31 mouse cellular contexts compared by ENCODE assay signal in the genomic region with DNA sequence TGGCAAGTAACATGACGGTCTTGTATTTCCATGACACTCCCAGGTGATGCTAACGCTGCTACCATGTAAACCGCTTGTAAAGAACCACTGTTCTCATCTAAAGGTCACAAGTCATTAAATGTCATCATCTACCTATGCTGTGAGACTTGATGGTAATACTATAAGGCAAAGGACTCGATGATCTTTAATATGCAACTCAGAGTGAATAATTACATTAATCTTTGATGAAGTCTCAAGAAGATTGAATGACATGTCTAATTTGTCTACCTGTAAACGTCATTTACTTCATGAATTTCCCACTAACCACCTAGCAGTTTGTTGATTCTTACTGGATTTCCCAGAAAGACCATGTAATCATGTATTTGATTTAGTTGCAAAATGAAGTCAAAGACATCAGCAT.
"Had no signal": no experiment of that assay in that cellular context is flagged by ENCODE, and none has a peak within 500 bp of the region (broad histone marks: within the 10 kb centered on the region; RNA-seq: fewer than 3 reads in every experiment).

No protein-coding gene starts in this region.

- H3K9ac ChIP-seq: limb, embryonic 12.5 days; limb, embryonic 13.5 days; limb, embryonic 15.5 days; liver, embryonic 12.5 days; liver, embryonic 13.5 days; liver, embryonic 14.5 days; liver, embryonic 15.5 days; liver, postnatal 0 days; lung, embryonic 14.5 days; lung, embryonic 15.5 days; midbrain, embryonic 12.5 days; midbrain, embryonic 13.5 days; midbrain, embryonic 15.5 days; neural tube, embryonic 12.5 days; neural tube, embryonic 13.5 days had no signal

- H3K36me3 ChIP-seq: limb, embryonic 10.5 days; limb, embryonic 12.5 days; limb, embryonic 13.5 days; limb, embryonic 15.5 days; liver, embryonic 12.5 days; liver, embryonic 13.5 days; liver, embryonic 15.5 days; lung, embryonic 15.5 days; midbrain, embryonic 10.5 days; midbrain, embryonic 12.5 days; midbrain, embryonic 13.5 days; midbrain, embryonic 15.5 days; neural tube, embryonic 12.5 days; neural tube, embryonic 13.5 days had no signal

- H3K4me3 ChIP-seq: limb, embryonic 10.5 days; limb, embryonic 12.5 days; limb, embryonic 13.5 days; limb, embryonic 15.5 days; liver, embryonic 12.5 days; liver, embryonic 13.5 days; liver, embryonic 15.5 days; lung, embryonic 15.5 days; megakaryocyte, embryonic 14.5 days; midbrain, embryonic 10.5 days; midbrain, embryonic 12.5 days; midbrain, embryonic 13.5 days; midbrain, embryonic 15.5 days; myocyte; neural tube, embryonic 12.5 days; neural tube, embryonic 13.5 days had no signal

- H3K9me3 ChIP-seq: limb, embryonic 10.5 days; limb, embryonic 12.5 days; limb, embryonic 13.5 days; limb, embryonic 15.5 days; liver, embryonic 12.5 days; liver, embryonic 13.5 days; liver, embryonic 15.5 days; lung, embryonic 15.5 days; megakaryocyte, embryonic 14.5 days; midbrain, embryonic 10.5 days; midbrain, embryonic 12.5 days; midbrain, embryonic 13.5 days; midbrain, embryonic 15.5 days; neural tube, embryonic 12.5 days; neural tube, embryonic 13.5 days had no signal

- DNase-seq: left cerebral cortex, postnatal 4 days; liver; liver, embryonic 13.5 days; liver, postnatal 0 days; lung, adult 18-20 months; lung, adult 2 months; lung, embryonic 14.5 days; lung, postnatal 10 days; lung, postnatal 14 days; lung, postnatal 36 days; lung, postnatal 4 days; midbrain, embryonic 14.5 days had no signal

- H3K27me3 ChIP-seq: limb, embryonic 12.5 days; limb, embryonic 13.5 days; limb, embryonic 15.5 days; liver, embryonic 12.5 days; liver, embryonic 13.5 days; liver, embryonic 15.5 days; lung, embryonic 15.5 days; megakaryocyte, embryonic 14.5 days; midbrain, embryonic 12.5 days; midbrain, embryonic 13.5 days; midbrain, embryonic 15.5 days; neural tube, embryonic 12.5 days; neural tube, embryonic 13.5 days had no signal

- H3K27ac ChIP-seq: limb, embryonic 10.5 days; limb, embryonic 12.5 days; limb, embryonic 13.5 days; limb, embryonic 15.5 days; liver, embryonic 12.5 days; liver, embryonic 13.5 days; liver, embryonic 14.5 days; liver, embryonic 15.5 days; lung, embryonic 15.5 days; macrophage; midbrain, embryonic 10.5 days; midbrain, embryonic 12.5 days; midbrain, embryonic 13.5 days; midbrain, embryonic 15.5 days; neural tube, embryonic 12.5 days; neural tube, embryonic 13.5 days had no signal

- ATAC-seq: liver, embryonic 12.5 days; liver, postnatal 0 days; lung, postnatal 0 days; midbrain, embryonic 13.5 days; midbrain, embryonic 15.5 days had no signal

- H3K4me2 ChIP-seq: limb, embryonic 12.5 days; limb, embryonic 13.5 days; limb, embryonic 15.5 days; liver, embryonic 11.5 days; liver, embryonic 12.5 days; liver, embryonic 13.5 days; liver, embryonic 15.5 days; lung, embryonic 14.5 days; lung, embryonic 15.5 days; midbrain, embryonic 12.5 days; midbrain, embryonic 13.5 days; midbrain, embryonic 15.5 days; neural tube, embryonic 12.5 days; neural tube, embryonic 13.5 days had no signal

- H3K4me1 ChIP-seq: limb, embryonic 10.5 days; limb, embryonic 12.5 days; limb, embryonic 13.5 days; limb, embryonic 15.5 days; liver, embryonic 12.5 days; liver, embryonic 13.5 days; liver, embryonic 15.5 days; lung, embryonic 15.5 days; megakaryocyte, embryonic 14.5 days; midbrain, embryonic 10.5 days; midbrain, embryonic 12.5 days; midbrain, embryonic 13.5 days; midbrain, embryonic 15.5 days; neural tube, embryonic 12.5 days; neural tube, embryonic 13.5 days had no signal
